Mouse (Mus musculus) activated CD4-positive, CD25-positive, alpha-beta regulatory T cell, adult 4 months (primary cell): ENCODE results near the gene Hyal1. TPM values are rescaled to one million over a fixed set of nuclear protein-coding genes. Genes with fewer than 3 reads are reported as not detected.

Experiments used
- ATAC-seq: one replicate; pipeline ENCODE4 v1.8.0; 2017
- polyA plus RNA-seq, 2 experiments: library from polyadenylated mRNA; unstranded; fragments of 100-300 nt; shearing (Covaris generic); gene quantifications; one replicate each; pipeline ENCODE4 v1.2.1; 2017

The Hyal1 gene
- polyA plus RNA-seq, 2 experiments from 2014 or later, result 4.1 to 4.3 TPM

- no peak for ATAC-seq
Observed at GRCm38 (mm10) chr9:107599433-107599832, 22.7 kb downstream of the Hyal1 start.

- no peak for ATAC-seq
Observed at GRCm38 (mm10) chr9:107599842-107600241, 23.1 kb downstream of the Hyal1 start.

- ATAC-seq, result no peak
Observed at GRCm38 (mm10) chr9:107600745-107601144, 24.0 kb downstream of the Hyal1 start.

GRCm38 (mm10) chr9:107601275-107601674 lies 24.5 kb downstream of the Hyal1 start:
- no peak for ATAC-seq

- peak; percentile 75 for ATAC-seq
Observed at GRCm38 (mm10) chr9:107602068-107602648, 25.4 kb downstream of the Hyal1 start.

- ATAC-seq, result no peak
Observed at GRCm38 (mm10) chr9:107603251-107603650, 26.5 kb downstream of the Hyal1 start.

- ATAC-seq, result no peak
Observed at GRCm38 (mm10) chr9:107605041-107605661, 28.4 kb downstream of the Hyal1 start.

GRCm38 (mm10) chr9:107606591-107606990 lies 29.9 kb downstream of the Hyal1 start:
- ATAC-seq, result no peak

GRCm38 (mm10) chr9:107607036-107607435 lies 30.3 kb downstream of the Hyal1 start:
- no peak for ATAC-seq

GRCm38 (mm10) chr9:107607653-107608245 lies 31.0 kb downstream of the Hyal1 start:
- ATAC-seq, result no peak

GRCm38 (mm10) chr9:107608741-107609432 lies 32.2 kb downstream of the Hyal1 start, which contains the start of gene Sema3b:
Gene Sema3b, minus strand, starts transcription at chr9:107609229.
- no peak for ATAC-seq

- ATAC-seq, result no peak
Observed at GRCm38 (mm10) chr9:107609433-107609830, 32.7 kb downstream of the Hyal1 start.

GRCm38 (mm10) chr9:107611456-107612190 lies 34.9 kb downstream of the Hyal1 start:
- ATAC-seq, result no peak

GRCm38 (mm10) chr9:107612191-107612944 lies 35.6 kb downstream of the Hyal1 start:
- ATAC-seq, result peak; percentile 87

- no peak for ATAC-seq
Observed at GRCm38 (mm10) chr9:107612945-107613569, 36.3 kb downstream of the Hyal1 start.

GRCm38 (mm10) chr9:107615035-107615434 lies 38.3 kb downstream of the Hyal1 start:
- ATAC-seq, result no peak

- no peak for ATAC-seq
Observed at GRCm38 (mm10) chr9:107617461-107617860, 40.7 kb downstream of the Hyal1 start.

GRCm38 (mm10) chr9:107618098-107618497 lies 41.4 kb downstream of the Hyal1 start:
- ATAC-seq, result no peak

GRCm38 (mm10) chr9:107618778-107619545 lies 42.2 kb downstream of the Hyal1 start:
- ATAC-seq, result no peak

- ATAC-seq, result no peak
Observed at GRCm38 (mm10) chr9:107619546-107619879, 42.8 kb downstream of the Hyal1 start.

- no peak for ATAC-seq
Observed at GRCm38 (mm10) chr9:107620954-107621353, 44.2 kb downstream of the Hyal1 start.
